Mouse (Mus musculus) adrenal gland, postnatal 14 days (tissue): ENCODE results near the gene Smpdl3b. TPM values are rescaled to one million over a fixed set of nuclear protein-coding genes. Genes with fewer than 3 reads are reported as not detected.
"Not testable (repeated sequence)": the region's sequence is repeated elsewhere in the genome, so short reads cannot be mapped to it uniquely, and the experiment has no call there.

Experiments
- DNase-seq: peaks from one replicate; pipeline ENCODE4 v3.0.0; 2021; ENCODE audit warnings: mixed read lengths
- total RNA-seq: library from RNA; stranded (reverse); gene quantifications from 2 replicates; pipeline ENCODE4 v1.2.3, GENCODE M21; 2021

Gene Smpdl3b
- total RNA-seq, 1 experiment from 2014 or later, result 3.3 TPM

GRCm38 (mm10) chr4:132780288-132780687 is 23.2 kb upstream of the Smpdl3b start:
- DNase-seq, result no peak

GRCm38 (mm10) chr4:132778562-132779201 is 21.6 kb upstream of the Smpdl3b start:
- DNase-seq, result no peak

- DNase-seq, result peak; percentile 82
These were observed 19.7 kb upstream of the Smpdl3b start for GRCm38 (mm10) chr4:132776764-132777163.

- no peak for DNase-seq
These were observed 17.9 kb upstream of the Smpdl3b start for GRCm38 (mm10) chr4:132774905-132775304.

GRCm38 (mm10) chr4:132771776-132772175 is 14.7 kb upstream of the Smpdl3b start:
- no peak for DNase-seq

GRCm38 (mm10) chr4:132767914-132768876 is 11.1 kb upstream of the Smpdl3b start, which contains the start of gene Rpa2:
Gene Rpa2, plus strand, starts transcription at chr4:132768332.
- DNase-seq, result peak; percentile 98

GRCm38 (mm10) chr4:132763125-132763524 is 6.1 kb upstream of the Smpdl3b start:
- DNase-seq, result not testable (repeated sequence)

GRCm38 (mm10) chr4:132762602-132763001 is 5.5 kb upstream of the Smpdl3b start:
- DNase-seq, result no peak

GRCm38 (mm10) chr4:132760296-132760695 is 3.2 kb upstream of the Smpdl3b start:
- no peak for DNase-seq

GRCm38 (mm10) chr4:132757633-132758351 is 740 bp upstream of the Smpdl3b start:
- no peak for DNase-seq

- DNase-seq, result peak; percentile 40
These were observed 4.1 kb downstream of the Smpdl3b start for GRCm38 (mm10) chr4:132752992-132753391.

GRCm38 (mm10) chr4:132749258-132749982 is 7.6 kb downstream of the Smpdl3b start:
- no peak for DNase-seq

- no peak for DNase-seq
These were observed 8.3 kb downstream of the Smpdl3b start for GRCm38 (mm10) chr4:132748778-132749177.

GRCm38 (mm10) chr4:132747664-132748259 is 9.3 kb downstream of the Smpdl3b start:
- DNase-seq, result peak; percentile 43

- no peak for DNase-seq
These were observed 10.0 kb downstream of the Smpdl3b start for GRCm38 (mm10) chr4:132746911-132747517.

- DNase-seq, result peak; percentile 50
These were observed 12.8 kb downstream of the Smpdl3b start for GRCm38 (mm10) chr4:132743992-132744911.

- DNase-seq, result no peak
These were observed 15.6 kb downstream of the Smpdl3b start for GRCm38 (mm10) chr4:132741491-132741890.

GRCm38 (mm10) chr4:132737154-132737553 is 19.9 kb downstream of the Smpdl3b start:
- DNase-seq, result not testable (repeated sequence)

- no peak for DNase-seq
These were observed 21.2 kb downstream of the Smpdl3b start for GRCm38 (mm10) chr4:132735894-132736293.

GRCm38 (mm10) chr4:132735389-132735788 is 21.7 kb downstream of the Smpdl3b start:
- no peak for DNase-seq
